Mouse (Mus musculus): ENCODE results near the gene Hprt. TPM values are rescaled to one million over a fixed set of nuclear protein-coding genes. Genes with fewer than 3 reads are reported as not detected.

Gene Hprt
- polyA plus RNA-seq, 1 experiment from 2014 or later: 238 TPM

DNA sequence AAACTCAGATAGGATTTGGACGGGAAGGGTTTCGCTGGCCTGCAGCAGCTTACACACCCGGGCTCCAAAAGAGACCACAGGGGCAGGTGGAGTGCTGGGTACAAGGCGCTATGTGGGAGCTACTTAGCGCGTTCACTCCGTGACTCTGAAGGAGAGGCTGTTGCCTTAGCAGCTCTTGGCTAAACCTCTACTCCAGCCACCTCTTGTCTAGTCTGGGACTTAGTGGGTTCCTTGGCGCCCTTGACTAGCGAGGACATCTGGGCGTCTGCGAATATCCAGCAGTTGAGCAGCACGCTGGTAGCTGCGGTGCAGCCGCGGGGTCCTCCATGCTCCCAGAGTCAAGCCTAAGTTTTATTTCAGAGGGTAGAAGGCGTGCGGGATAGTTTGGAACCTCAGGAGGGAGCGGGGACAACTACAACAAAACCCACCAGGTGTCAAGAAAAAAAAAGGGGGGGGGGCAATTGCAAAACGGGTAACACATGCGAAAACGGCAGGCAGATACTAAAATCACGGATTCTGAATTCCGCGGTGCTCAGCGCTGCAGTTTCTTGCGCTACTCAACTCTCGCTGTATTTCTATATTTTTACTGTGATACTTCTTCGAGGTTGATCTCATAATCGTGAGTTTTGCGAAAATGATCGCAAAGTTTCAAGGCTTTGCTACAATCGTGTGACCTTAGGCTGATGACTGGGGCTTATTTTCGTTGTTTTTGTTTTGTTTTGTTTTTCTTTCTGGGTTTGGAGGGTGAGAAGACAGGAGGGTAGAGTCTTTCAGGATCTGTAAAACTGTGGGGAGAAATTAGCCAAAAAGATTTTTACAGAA, 70.7 kb downstream of the Hprt start:
- peak overlapping the region; percentile 35 for H3K9ac ChIP-seq
- ATAC-seq: no peak
- WGBS (ENCODE audit: insufficient replicate concordance): 8% methylated on average over 33 of the region's 33 CpGs
- H3K27ac ChIP-seq: no peak overlapping the region
- H3K27me3 ChIP-seq (replicated peaks): peaks cover 26% of the 10 kb centered on the region
- peaks cover 19% of the 10 kb centered on the region for H3K4me1 ChIP-seq
- no peaks in the 10 kb centered on the region for H3K9me3 ChIP-seq (replicated peaks)
- H3K4me2 ChIP-seq: peak overlapping the region; percentile 82
- peak overlapping the region; percentile 37 for H3K4me3 ChIP-seq
- peaks cover 6% of the 10 kb centered on the region for H3K36me3 ChIP-seq

DNA sequence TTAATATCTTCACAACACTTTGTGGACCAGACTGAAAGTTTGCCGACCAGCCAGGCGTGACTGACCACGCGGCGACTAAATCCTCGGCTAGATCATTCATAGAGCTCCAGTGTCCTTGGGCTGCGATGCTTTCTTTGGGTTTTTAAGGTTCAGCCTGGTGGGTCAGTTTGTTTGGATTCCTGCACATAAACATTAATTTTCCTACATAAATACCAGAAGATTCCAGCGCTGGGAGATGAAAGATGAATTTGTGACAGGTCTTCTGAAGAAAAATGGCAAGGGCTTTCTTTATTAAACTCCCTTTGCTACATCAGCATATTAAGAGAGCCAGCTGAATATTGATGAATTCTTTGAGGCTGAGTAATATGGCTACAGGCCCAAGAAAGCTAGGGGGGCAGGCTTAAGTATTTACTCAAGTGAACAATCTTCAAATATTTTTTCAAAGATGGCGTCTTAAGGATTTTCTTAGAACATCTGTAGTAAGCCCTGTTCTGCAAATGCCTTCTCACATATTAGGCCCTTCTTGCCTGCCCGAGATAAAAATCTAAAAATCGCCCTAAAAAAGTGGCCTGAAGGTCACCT, 71.6 kb downstream of the Hprt start:
- Histone ChIP-seq H3K9me3 (replicated peaks) (no peaks in the 10 kb centered on the region), H3K27me3 (replicated peaks) (peaks cover 26% of the 10 kb centered on the region), H3K9ac (no peak overlapping the region), H3K4me2 (peak overlapping the region; percentile 82), H3K4me3 (no peak overlapping the region), H3K36me3 (no peaks in the 10 kb centered on the region), H3K4me1 (peaks cover 19% of the 10 kb centered on the region), H3K27ac (no peak overlapping the region)
- ATAC-seq: no peak
- WGBS (ENCODE audit: insufficient replicate concordance): 28% methylated on average over 11 of the region's 11 CpGs

DNA sequence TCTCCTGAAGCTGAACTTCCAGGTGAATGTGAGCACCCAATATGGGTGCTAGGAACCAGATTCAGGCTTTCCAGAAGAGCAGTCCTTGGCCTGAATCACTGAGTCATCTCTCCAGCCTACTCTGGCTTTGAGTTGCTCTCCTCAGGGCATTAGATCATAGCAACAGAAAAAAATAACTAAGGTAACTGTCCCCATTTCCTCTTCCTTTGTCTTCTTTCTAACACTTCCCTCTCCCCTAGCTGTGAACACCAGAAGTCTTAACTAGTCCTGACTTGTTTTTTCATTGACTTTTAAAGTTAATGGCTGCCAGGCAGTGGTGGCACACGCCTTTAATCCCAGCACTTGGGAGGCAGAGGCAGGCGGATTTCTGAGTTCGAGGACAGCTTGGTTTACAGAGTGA, 76.5 kb downstream of the Hprt start:
- no peak overlapping the region for H3K4me3 ChIP-seq
- ATAC-seq: no peak
- H3K27ac ChIP-seq: no peak overlapping the region
- H3K9me3 ChIP-seq (replicated peaks): no peaks in the 10 kb centered on the region
- H3K9ac ChIP-seq: no peak overlapping the region
- H3K27me3 ChIP-seq (replicated peaks): no peaks in the 10 kb centered on the region; the same call in 1 of the 2 replicates
- H3K4me2 ChIP-seq: no peak overlapping the region
- WGBS (ENCODE audit: insufficient replicate concordance): 76% methylated on average over 3 of the region's 3 CpGs
- H3K36me3 ChIP-seq: no peaks in the 10 kb centered on the region
- no peaks in the 10 kb centered on the region for H3K4me1 ChIP-seq

MicroRNAs encoded within 50 kb of the gene (microRNA counts, 519-probe panel; counts per million panel counts)
- microRNA mmu-miR-322: 6,852 counts per million, percentile 95 among the panel's probes with 10 or more counts
- microRNA mmu-miR-351: 582 counts per million, percentile 70 among the panel's probes with 10 or more counts
- 582 counts per million, percentile 70 among the panel's probes with 10 or more counts for microRNA mmu-miR-450a-3p
- 4,984 counts per million, percentile 85 among the panel's probes with 10 or more counts for microRNA mmu-miR-450a-5p
- microRNA mmu-miR-450b-3p: 582 counts per million, percentile 70 among the panel's probes with 10 or more counts
- microRNA mmu-miR-450b-5p: 582 counts per million, percentile 70 among the panel's probes with 10 or more counts
- 582 counts per million, percentile 70 among the panel's probes with 10 or more counts for microRNA mmu-miR-503
- 582 counts per million, percentile 70 among the panel's probes with 10 or more counts for microRNA mmu-miR-542-3p
- microRNA mmu-miR-542-5p: 3,432 counts per million, percentile 76 among the panel's probes with 10 or more counts

Small RNAs within 50 kb of the gene (microRNA-seq; reads per million reads assigned to microRNA genes)
- gene Mir322: 38,941 reads per million, percentile 99 among the genes with 10 or more reads in this experiment
- 5,586 reads per million, percentile 89 among the genes with 10 or more reads in this experiment for gene Mir351
- 43.9 reads per million, percentile 40 among the genes with 10 or more reads in this experiment for gene Mir450-1
- 15.1 reads per million, percentile 27 among the genes with 10 or more reads in this experiment for gene Mir450-2
- 571 reads per million, percentile 69 among the genes with 10 or more reads in this experiment for gene Mir450b
- gene Mir503: 1,330 reads per million, percentile 77 among the genes with 10 or more reads in this experiment
- gene Mir542: 1,199 reads per million, percentile 75 among the genes with 10 or more reads in this experiment

Other genes with a start within 250 kb of the Hprt start
- 0.11 and 0.18 TPM in 2 replicates for gene Ccdc160, start 196.9 kb upstream of the Hprt start, polyA plus RNA-seq (2016; fragmentation: Nextera tagmentation; extraction: Ambion mirVana)
- 17.9 and 18.5 TPM in 2 replicates for gene Phf6, start 75.9 kb upstream of the Hprt start, polyA plus RNA-seq (2016; fragmentation: Nextera tagmentation; extraction: Ambion mirVana)